Mouse (Mus musculus) intestine, postnatal 0 days (tissue): ENCODE data around the gene Slc16a5. TPM values are rescaled to one million over a fixed set of nuclear protein-coding genes. Genes with fewer than 3 reads are reported as not detected.
A peak's percentile ranks its signal among the peaks of the same experiment; 100 is the strongest.

ENCODE experiments used
- ATAC-seq: fragments of 200-750 bp; cut with Nextera tagmentation; 2 replicates; pipeline ENCODE4 v1.8.0; 2017; ENCODE audit warnings: mild to moderate bottlenecking, moderate TSS enrichment, moderate library complexity
- H3K27ac ChIP-seq: fragments of 300-500 bp; sonication (generic); 2 replicates; pipeline ENCODE4 v1.5.1; 2014; ENCODE audit warnings: mild to moderate bottlenecking, low read depth, low read length, moderate library complexity
- H3K27me3 ChIP-seq: fragments of 300-500 bp; sonication (generic); replicated peaks from 2 replicates; pipeline ENCODE4 v1.6.1; 2014; ENCODE audit warnings: low read length, mixed read lengths; ENCODE audit not compliant: control insufficient read depth, insufficient read depth
- H3K36me3 ChIP-seq: fragments of 300-500 bp; sonication (generic); 2 replicates; pipeline ENCODE4 v1.6.1; 2014; ENCODE audit warnings: mild to moderate bottlenecking, moderate library complexity; ENCODE audit not compliant: control insufficient read depth, insufficient read depth
- H3K4me1 ChIP-seq: fragments of 300-500 bp; sonication (generic); replicated peaks from 2 replicates; pipeline ENCODE4 v1.6.1; 2014; ENCODE audit warnings: antibody characterized with exemption, low read length, mixed read lengths; ENCODE audit not compliant: control insufficient read depth, insufficient read depth
- H3K4me2 ChIP-seq: fragments of 300-500 bp; sonication (generic); replicated peaks from 2 replicates; pipeline ENCODE4 v1.6.1; 2014; ENCODE audit warnings: low read depth, mild to moderate bottlenecking, moderate library complexity
- H3K4me3 ChIP-seq: fragments of 300-500 bp; sonication (generic); 2 replicates; pipeline ENCODE4 v1.5.1; 2014; ENCODE audit warnings: low read depth, low read length
- H3K9ac ChIP-seq: fragments of 300-500 bp; sonication (generic); 2 replicates; pipeline ENCODE4 v1.6.1; 2014; ENCODE audit warnings: mild to moderate bottlenecking, low read depth, low read length
- H3K9me3 ChIP-seq: fragments of 300-500 bp; sonication (generic); 2 replicates; pipeline ENCODE4 v1.6.1; 2016; ENCODE audit warnings: mixed run types; ENCODE audit not compliant: control insufficient read depth
- CTCF ChIP-seq: sonication (generic); IDR thresholded peaks from 2 replicates; pipeline ENCODE4 v1.5.1; 2016; ENCODE audit warnings: low read depth, mild to moderate bottlenecking, control low read depth, antibody characterized with exemption, moderate library complexity
- WGBS: fragments of 180-500 bp; shearing (Covaris S2); extraction: QIAGEN DNeasy Blood & Tissue Kit; methylation state at CpG from one replicate; pipeline ENCODE4 v1.1.7; 2014; 5-methylcytosine and 5-hydroxymethylcytosine counted together
- polyA plus RNA-seq: library from polyadenylated mRNA; unstranded; fragments of >200 nt; fragmentation: Nextera tagmentation; extraction: Ambion mirVana; gene quantifications from 2 replicates; pipeline ENCODE4 v1.2.1, GENCODE M21; 2015

The Slc16a5 gene
- polyA plus RNA-seq, 1 experiment from 2014 or later, result 3.0 TPM

DNA sequence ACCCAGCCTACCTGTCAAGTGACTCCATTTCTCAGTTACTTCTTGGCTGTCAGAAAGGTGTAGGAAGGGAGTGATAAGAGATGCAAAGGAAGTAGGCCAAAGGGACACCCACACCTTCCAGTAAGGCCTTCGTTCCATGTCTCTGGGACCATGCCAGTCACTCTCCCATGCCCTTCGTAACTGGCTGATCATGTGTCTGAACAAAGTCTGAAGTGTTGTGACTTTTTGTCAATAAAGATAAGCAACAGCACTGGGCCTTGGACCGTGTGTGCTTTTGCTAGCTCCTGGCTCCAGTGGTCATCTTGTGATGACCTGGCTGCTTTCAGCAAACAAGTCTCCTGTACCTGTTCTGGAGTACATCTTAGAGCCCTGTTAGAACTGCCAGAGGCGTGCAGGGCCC is 29.5 kb upstream of the Slc16a5 start:
- Histone ChIP-seq H3K36me3 (peaks cover 44% of the 10 kb centered on the region), H3K4me2 (no peak overlapping the region), H3K9ac (no peak overlapping the region), H3K4me3 (no peak overlapping the region), H3K27ac (peak overlapping the region; percentile 71), H3K9me3 (no peaks in the 10 kb centered on the region), H3K27me3 (no peaks in the 10 kb centered on the region), H3K4me1 (peaks cover 4% of the 10 kb centered on the region; the same call in 1 of the 2 replicates)
- WGBS, result 50% methylated on average over 4 of the region's 4 CpGs
- no peak for TF ChIP-seq CTCF
- peak; percentile 78 for ATAC-seq

DNA sequence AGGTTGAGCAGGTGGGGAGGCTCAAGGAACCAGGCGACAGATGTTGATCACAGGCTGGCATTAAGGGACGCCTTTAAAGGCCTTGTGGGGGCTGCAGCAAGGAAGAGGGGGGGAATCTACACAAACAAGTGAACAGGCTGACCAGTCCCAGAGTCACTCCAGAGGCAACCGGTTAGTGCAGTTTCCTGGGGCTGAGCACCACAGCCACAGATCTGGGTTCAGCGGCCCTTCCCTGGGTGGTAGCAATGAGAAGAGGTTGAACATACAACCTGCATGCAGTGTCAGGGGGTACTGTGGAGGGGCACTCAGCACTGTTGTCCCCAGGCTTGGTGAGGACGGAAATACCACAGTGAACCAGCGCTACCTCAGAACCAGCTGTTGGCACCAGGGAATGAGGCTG is 28.9 kb upstream of the Slc16a5 start:
- H3K4me2 ChIP-seq, result no peak overlapping the region
- peaks cover 39% of the 10 kb centered on the region for H3K36me3 ChIP-seq
- 74% methylated on average over 6 of the region's 6 CpGs for WGBS
- 0 out of 2 replicates have a peak, but pooled peaks have one; percentile 5 for ATAC-seq
- H3K9ac ChIP-seq, result no peak overlapping the region
- no peak for TF ChIP-seq CTCF
- no peak overlapping the region for H3K4me3 ChIP-seq
- no peaks in the 10 kb centered on the region for H3K27me3 ChIP-seq
- H3K4me1 ChIP-seq, result peaks cover 4% of the 10 kb centered on the region; the same call in 1 of the 2 replicates
- peak overlapping the region; percentile 71 for H3K27ac ChIP-seq
- H3K9me3 ChIP-seq, result no peaks in the 10 kb centered on the region

DNA sequence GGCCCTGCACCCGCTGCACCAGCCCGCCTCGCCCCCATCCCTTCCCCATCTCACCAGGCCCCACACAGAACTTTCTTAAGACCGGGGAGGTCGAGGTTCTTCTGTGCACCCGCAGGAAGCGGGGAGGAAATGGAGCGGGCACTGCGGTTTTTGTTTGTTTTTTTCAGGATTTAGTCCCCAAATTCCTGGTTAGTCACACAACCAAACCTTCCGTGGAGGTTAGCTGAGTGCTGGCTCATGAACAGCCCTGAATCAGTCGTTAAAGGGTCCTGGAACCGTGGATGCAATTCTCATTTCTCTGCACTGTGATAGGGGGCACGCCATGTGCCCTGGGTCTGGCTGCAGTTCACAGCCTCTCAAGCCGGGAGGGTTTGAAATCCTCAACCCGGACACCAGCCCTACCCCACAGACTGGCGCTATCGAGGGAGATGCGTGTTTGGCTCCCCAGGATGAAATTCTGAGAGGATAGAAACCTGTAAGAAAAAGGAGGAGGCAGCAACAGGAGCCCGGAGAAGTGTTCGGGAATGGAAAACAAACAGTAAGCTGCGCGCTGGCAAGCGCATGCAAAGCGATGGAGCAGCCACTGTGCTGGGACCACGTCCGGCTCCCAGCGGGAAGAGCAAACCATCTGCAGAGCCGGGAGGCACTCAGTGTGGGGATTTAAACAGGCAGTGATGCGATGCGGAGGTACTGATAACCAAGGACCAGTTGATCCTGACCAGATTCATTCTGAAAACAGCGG is 26.5 kb upstream of the Slc16a5 start:
- ATAC-seq, result no peak
- H3K9ac ChIP-seq, result peak overlapping the region; percentile 43; the same call in 1 of the 2 replicates

DNA sequence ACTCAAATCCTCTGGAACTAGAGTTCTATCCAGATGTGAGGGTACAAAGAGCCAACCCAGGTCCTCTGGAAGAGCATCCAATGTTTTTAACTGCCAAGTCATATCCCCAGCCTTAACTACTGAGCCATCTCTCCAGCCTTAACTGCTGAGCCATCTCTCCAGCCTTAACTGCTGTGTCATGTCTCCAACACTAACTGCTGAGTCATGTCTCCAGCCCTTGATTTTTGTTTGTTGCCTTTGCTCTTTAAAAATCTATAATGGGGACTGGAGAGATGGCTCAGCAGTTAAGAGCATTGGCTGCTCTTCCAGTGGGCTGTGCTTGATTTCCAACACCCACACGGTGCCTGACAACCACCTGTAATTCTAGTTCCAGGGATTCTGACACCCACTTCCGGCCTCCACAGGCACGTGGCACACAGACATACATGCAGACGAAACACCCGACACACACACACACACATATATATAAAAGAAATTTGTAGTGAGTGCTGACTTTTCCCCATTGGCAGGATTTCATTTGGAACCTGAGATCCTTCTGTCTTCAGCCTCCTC is 24.6 kb upstream of the Slc16a5 start:
- no peaks in the 10 kb centered on the region; the same call in 1 of the 2 replicates for H3K36me3 ChIP-seq
- no peak overlapping the region for H3K4me3 ChIP-seq
- no peak for TF ChIP-seq CTCF
- no peak for ATAC-seq
- H3K9ac ChIP-seq, result no peak overlapping the region
- peaks cover 4% of the 10 kb centered on the region; the same call in 1 of the 2 replicates for H3K4me1 ChIP-seq
- no peaks in the 10 kb centered on the region for H3K9me3 ChIP-seq
- WGBS, result 65% methylated on average over 5 of the region's 5 CpGs
- no peaks in the 10 kb centered on the region for H3K27me3 ChIP-seq
- no peak overlapping the region for H3K4me2 ChIP-seq
- H3K27ac ChIP-seq, result no peak overlapping the region

More for the DNA sequence above, 26.5 kb upstream of the Slc16a5 start:
- 12% methylated on average over 31 of the region's 31 CpGs for WGBS
- Histone ChIP-seq H3K4me3 (no peak overlapping the region), H3K27me3 (no peaks in the 10 kb centered on the region), H3K36me3 (peaks cover 15% of the 10 kb centered on the region), H3K4me2 (peak overlapping the region; percentile 56), H3K4me1 (peaks cover 4% of the 10 kb centered on the region; the same call in 1 of the 2 replicates), H3K9me3 (no peaks in the 10 kb centered on the region), H3K27ac (no peak overlapping the region)
- TF ChIP-seq CTCF, result no peak

DNA sequence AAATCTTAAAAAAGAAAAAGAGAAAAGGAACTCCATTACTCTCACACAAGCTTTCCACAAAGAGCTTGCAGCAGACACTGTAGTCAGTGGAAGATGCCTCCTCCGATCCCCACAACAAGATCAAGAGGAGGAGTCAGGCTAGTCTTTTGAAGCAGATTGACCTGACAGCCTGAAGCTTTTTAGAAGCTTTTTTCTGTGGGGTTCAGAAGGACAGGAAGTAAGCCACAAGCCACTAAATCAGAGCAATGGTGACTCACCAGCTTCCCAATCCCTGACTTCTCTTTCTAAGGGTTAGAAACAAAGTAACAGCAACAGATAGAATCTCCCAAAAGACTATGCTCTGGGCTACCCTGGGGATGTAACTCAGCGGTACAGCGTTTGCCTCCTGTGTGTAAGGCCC is 22.9 kb upstream of the Slc16a5 start:
- ATAC-seq, result no peak
- no peaks in the 10 kb centered on the region for H3K36me3 ChIP-seq
- WGBS, result 83% methylated on average over 3 of the region's 3 CpGs
- H3K27me3 ChIP-seq, result no peaks in the 10 kb centered on the region
- H3K4me3 ChIP-seq, result no peak overlapping the region
- H3K4me2 ChIP-seq, result no peak overlapping the region
- no peak overlapping the region for H3K27ac ChIP-seq
- no peaks in the 10 kb centered on the region for H3K4me1 ChIP-seq
- no peaks in the 10 kb centered on the region for H3K9me3 ChIP-seq
- no peak for TF ChIP-seq CTCF
- H3K9ac ChIP-seq, result no peak overlapping the region

DNA sequence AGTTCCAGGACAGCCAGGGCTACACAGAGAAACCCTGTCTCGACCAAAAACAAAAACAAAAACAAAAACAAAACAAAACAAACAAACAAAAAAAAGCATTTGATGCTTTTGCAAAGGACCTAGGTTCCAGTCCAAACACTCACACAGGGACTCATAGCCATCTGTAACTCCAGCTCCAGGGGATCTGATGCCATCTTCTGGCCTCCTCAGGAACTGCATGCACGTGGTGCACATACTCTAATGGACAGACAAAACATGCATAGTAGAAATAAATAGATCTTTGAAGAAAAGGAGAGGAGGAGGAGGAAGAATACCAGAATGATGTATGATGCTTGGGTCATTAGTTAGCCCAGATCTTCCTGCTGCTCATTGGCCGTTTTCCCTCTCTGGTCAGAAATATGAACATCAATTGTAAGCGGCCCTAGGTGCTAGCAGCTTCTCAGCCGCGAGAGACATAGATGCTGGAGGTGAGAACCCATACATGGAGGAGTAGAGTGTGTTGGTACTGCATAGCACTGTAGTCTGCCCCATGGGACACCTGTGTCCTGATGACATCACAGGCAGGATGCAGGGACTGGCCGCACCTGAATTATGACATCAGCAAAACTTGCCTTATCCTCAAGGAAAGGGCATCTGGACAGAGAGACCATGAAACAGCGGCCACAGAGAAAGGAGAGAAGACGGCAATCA is 22.2 kb upstream of the Slc16a5 start, which contains the start of gene Trim80:
Gene Trim80 (plus strand): TSS at position 640 of the 690 bp plus-strand sequence.
- H3K4me3 ChIP-seq, result no peak within 1 kb of the TSS
- no peak within 1 kb of the TSS for H3K9ac ChIP-seq
- H3K27ac ChIP-seq, result no peak within 1 kb of the TSS
- no peak within 1 kb of the TSS for H3K4me2 ChIP-seq
- no peaks in the 10 kb centered on the region for H3K4me1 ChIP-seq
- TF ChIP-seq CTCF, result peak; percentile 50
- no peaks in the 10 kb centered on the region for H3K27me3 ChIP-seq
- 92% methylated on average over 9 of the region's 9 CpGs for WGBS
- ATAC-seq, result no peak
- no peaks in the 10 kb centered on the region for H3K9me3 ChIP-seq
- no peaks in the 10 kb centered on the region for H3K36me3 ChIP-seq
